19 mouse cellular contexts compared by ENCODE assay signal in the genomic region with DNA sequence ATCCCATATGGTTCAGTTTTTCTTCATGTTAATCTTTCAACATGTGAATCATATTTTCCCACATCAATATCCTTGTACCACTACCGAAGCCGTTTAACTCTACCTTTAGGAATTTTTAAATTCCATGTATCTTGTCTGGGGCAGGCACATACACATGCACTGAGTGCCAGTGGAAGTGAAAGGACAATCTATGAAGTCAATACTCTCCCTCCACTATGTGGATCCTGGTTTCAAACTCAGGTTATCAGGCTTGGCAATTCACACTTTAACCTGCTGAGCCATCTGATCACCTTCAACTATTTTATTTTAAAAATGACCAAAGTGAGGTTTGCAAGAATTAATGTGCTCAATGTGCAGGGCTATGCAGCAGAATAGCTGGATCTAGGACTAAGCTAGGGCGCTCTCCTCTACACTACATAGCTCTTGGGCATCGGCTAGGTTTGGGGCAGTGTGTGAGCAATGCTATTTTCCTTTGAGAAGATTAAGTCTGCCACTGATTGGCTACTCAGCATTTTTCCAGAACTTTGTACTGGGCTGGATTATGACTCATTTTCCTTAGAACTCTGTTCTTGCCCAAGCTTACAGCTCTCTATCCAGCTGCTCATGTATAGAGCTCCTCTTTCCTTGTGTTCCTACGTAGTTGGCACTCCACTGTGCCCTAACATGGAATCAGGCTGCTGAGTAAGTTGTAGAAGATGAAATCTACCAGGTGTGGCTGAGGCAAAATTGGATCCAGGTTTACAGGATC. TPM values are rescaled to one million over a fixed set of nuclear protein-coding genes. Genes with fewer than 3 reads are reported as not detected.
DNase-seq lines count a peak whose midpoint lies in the region; ATAC-seq and TF ChIP-seq lines count a peak whose summit lies in the region.
"Had no signal": no experiment of that assay in that cellular context is flagged by ENCODE, and none has a peak within 500 bp of the region (broad histone marks: within the 10 kb centered on the region; RNA-seq: fewer than 3 reads in every experiment).

No protein-coding gene starts in this region.

- no peak overlapping the region for H3K9ac ChIP-seq in heart, embryonic 14.5 days (ENCODE audit: low read length)
- H3K9ac ChIP-seq: heart, embryonic 13.5 days; hindbrain, embryonic 14.5 days had no signal

- H3K9me3 ChIP-seq in heart, embryonic 14.5 days (ENCODE audit: control insufficient read depth, low read length) = no peaks in the 10 kb centered on the region
- H3K9me3 ChIP-seq: embryonic facial prominence, embryonic 10.5 days; G1E had no signal

- no peak overlapping the region for H3K27ac ChIP-seq in heart, embryonic 14.5 days (replicated peaks in 1 of 2; ENCODE audit: control insufficient read depth in 1 of 2, insufficient read depth in 1 of 2, low read depth in 2 of 2, low read length in 2 of 2)
- peak overlapping the region; percentile 68; the same call in 1 of the 2 replicates for H3K27ac ChIP-seq in small intestine, adult 2 months (ENCODE audit: insufficient read depth, low read depth, low read length)
- H3K27ac ChIP-seq: embryonic facial prominence, embryonic 10.5 days; forebrain, embryonic 10.5 days; heart, embryonic 13.5 days; hindbrain, embryonic 14.5 days had no signal

- ATAC-seq in heart, embryonic 14.5 days (ENCODE audit: insufficient number of reproducible peaks, insufficient read depth, low FRiP score, low read depth) = 0 out of 2 replicates have a peak, but pooled peaks have one; percentile 26
- peak; percentile 18 for ATAC-seq in CD4-positive, CD25-positive, alpha-beta regulatory T cell, adult 4 months
- ATAC-seq: forebrain, embryonic 14.5 days had no signal

- no peaks in the 10 kb centered on the region for H3K4me1 ChIP-seq in heart, embryonic 14.5 days (ENCODE audit: control insufficient read depth in 2 of 2, insufficient read depth in 2 of 2, low read length in 2 of 2)
- peaks cover 8% of the 10 kb centered on the region; the same call in 1 of the 2 replicates for H3K4me1 ChIP-seq in small intestine, adult 2 months (ENCODE audit: control insufficient read depth, insufficient read depth, insufficient read length, low read length)
- H3K4me1 ChIP-seq: forebrain, embryonic 10.5 days; heart, embryonic 13.5 days had no signal

- peaks cover 38% of the 10 kb centered on the region for H3K36me3 ChIP-seq in heart, embryonic 14.5 days (ENCODE audit: control insufficient read depth, insufficient read depth, low read length)
- H3K36me3 ChIP-seq in small intestine, adult 2 months (ENCODE audit: control insufficient read depth, insufficient read depth, low read length) = peaks cover 21% of the 10 kb centered on the region

- TF ChIP-seq CTCF in small intestine, adult 2 months (IDR thresholded peaks at IDR 0.05; ENCODE audit: extremely low read depth, insufficient read length, insufficient replicate concordance, low read depth, low read length) = no peak

- no peak overlapping the region for H3K4me3 ChIP-seq in heart, embryonic 14.5 days (ENCODE audit: control insufficient read depth in 1 of 2, insufficient read depth in 1 of 2, low read depth in 1 of 2, low read length in 2 of 2)
- H3K4me3 ChIP-seq in small intestine, adult 2 months (ENCODE audit: low read depth, low read length) = no peak overlapping the region
- H3K4me3 ChIP-seq: embryonic facial prominence, embryonic 10.5 days; forebrain, embryonic 10.5 days; heart, embryonic 13.5 days had no signal

- DNase-seq in heart, postnatal 10 days = no peak
- DNase-seq in fibroblast of lung, adult 2 months (ENCODE audit: low read depth) = peak; percentile 36
- no peak for DNase-seq in layer of hippocampus, postnatal 14 days (ENCODE audit: low spot score in 2 of 2)
- DNase-seq in frontal cortex, postnatal 36 days (ENCODE audit: low spot score in 2 of 2) = no peak
- DNase-seq: adrenal gland, postnatal 10 days; cerebellum, adult 2 months; cerebellum, postnatal 10 days; gastrocnemius, postnatal 14 days; heart, postnatal 14 days; kidney, adult 11 months had no signal

- intact Hi-C loops in heart, postnatal 10 days (cut with DNase I) = no loop called here

- H3K27me3 ChIP-seq in heart, embryonic 14.5 days (ENCODE audit: control insufficient read depth, insufficient read depth, low read length) = no peaks in the 10 kb centered on the region
- H3K27me3 ChIP-seq in small intestine, adult 2 months (ENCODE audit: control insufficient read depth, insufficient read depth, low read length) = no peaks in the 10 kb centered on the region
- H3K27me3 ChIP-seq: heart, embryonic 13.5 days had no signal

- 95% methylated on average over 5 of the region's 5 CpGs for WGBS in heart, embryonic 14.5 days
- WGBS in small intestine, adult 2 months = 70% methylated on average over 5 of the region's 5 CpGs

- no peak overlapping the region for H3K4me2 ChIP-seq in heart, embryonic 14.5 days (ENCODE audit: low read length)
- H3K4me2 ChIP-seq: heart, embryonic 13.5 days; hindbrain, embryonic 14.5 days had no signal

- no peak for TF ChIP-seq POLR2A in small intestine, adult 2 months (IDR thresholded peaks at IDR 0.05; ENCODE audit: low read depth, low read length)

RNA-seq across cellular contexts. Expression of a gene that starts 35.8 kb away (rescaled TPM):
- polyA plus RNA-seq in heart, embryonic 14.5 days (2014; fragmentation: Nextera tagmentation; extraction: Ambion mirVana) = 47.7 and 52.3 TPM in 2 replicates
- 10 to 100 TPM; 36.3 to 37.8 TPM for total RNA-seq in heart, postnatal 10 days (2021)
- polyA plus RNA-seq in CD4-positive, CD25-positive, alpha-beta regulatory T cell, adult 4 months (2017; shearing (Covaris generic)) = 10 to 100 TPM; 23.0 to 30.2 TPM
- 4.9 and 10.7 TPM in 2 replicates for polyA plus RNA-seq in small intestine, adult 2 months (2012; rRNA removed)
- 10 to 100 TPM; 59.5 to 65.4 TPM for total RNA-seq in layer of hippocampus, postnatal 14 days (2021)
